Mouse (Mus musculus): Measurements from ENCODE around the gene B4galnt4.

GRCm38 (mm10) chr7:141059929-141060328 is 975 bp upstream of the B4galnt4 start:
- TF ChIP-seq CTCF (IDR thresholded peaks at IDR 0.05; ENCODE audit: insufficient read depth, low read depth, low read length) (no peak), POLR2A (IDR thresholded peaks at IDR 0.05; ENCODE audit: insufficient read depth, low read depth, low read length) (no peak)
